Mouse (Mus musculus): ENCODE data around the gene Cyp4f37.

GRCm38 (mm10) chr17:32636341-32636740, 15.2 kb downstream of the Cyp4f37 start:
- no peak for TF ChIP-seq CTCF (IDR thresholded peaks at IDR 0.05; ENCODE audit: control insufficient read depth, insufficient read depth, insufficient replicate concordance, low read depth, low read length)
- TF ChIP-seq POLR2A (IDR thresholded peaks at IDR 0.05; ENCODE audit: control insufficient read depth, low read depth, low read length): no peak
